Mouse (Mus musculus) inflammation-experienced regulatory T-cells, adult 6 months (primary cell): ENCODE measurements around the gene Cd300lg. TPM values are rescaled to one million over a fixed set of nuclear protein-coding genes. Genes with fewer than 3 reads are reported as not detected.

Experiments
- ATAC-seq: one replicate; pipeline ENCODE4 v1.8.0; 2017
- polyA plus RNA-seq, 3 experiments: library from polyadenylated mRNA; unstranded; fragments of 100-300 nt; shearing (Covaris generic); gene quantifications; one replicate each; pipeline ENCODE4 v1.2.1; 2017

Cd300lg gene
- polyA plus RNA-seq, 3 experiments from 2014 or later = 0.14 TPM; not detected in 2

DNA sequence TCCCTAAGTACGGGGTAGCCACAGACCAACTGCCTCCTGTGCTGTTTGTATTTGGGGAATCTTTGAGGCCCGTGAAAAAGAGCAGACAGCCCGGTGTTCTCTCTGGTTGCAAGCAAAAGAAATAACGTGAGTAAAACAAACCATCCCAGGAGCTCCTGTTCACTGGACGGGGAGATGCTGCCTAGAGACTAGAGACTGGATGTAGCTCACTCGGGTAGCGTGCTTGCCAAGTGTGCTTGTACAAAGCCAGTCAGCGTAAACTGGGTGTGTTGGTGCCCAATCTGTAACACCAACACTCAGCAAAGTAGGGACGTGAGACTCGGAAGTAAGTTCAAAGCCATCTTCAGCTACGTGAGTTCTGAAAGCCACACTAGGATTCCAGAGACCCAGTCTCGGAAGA is 11.4 kb downstream of the Cd300lg start:
- ATAC-seq = no peak

- ATAC-seq = no peak
Measured at GRCm38 (mm10) chr11:102053183-102053582, 11.9 kb downstream of the Cd300lg start.

- no peak for ATAC-seq
Measured at GRCm38 (mm10) chr11:102053847-102054246, 12.5 kb downstream of the Cd300lg start.

GRCm38 (mm10) chr11:102061236-102061940 is 20.1 kb downstream of the Cd300lg start:
- peak; percentile 54 for ATAC-seq

- no peak for ATAC-seq
Measured at GRCm38 (mm10) chr11:102061941-102062473, 20.7 kb downstream of the Cd300lg start.

GRCm38 (mm10) chr11:102063076-102063475 is 21.8 kb downstream of the Cd300lg start:
- no peak for ATAC-seq

GRCm38 (mm10) chr11:102068969-102069368 is 27.7 kb downstream of the Cd300lg start:
- no peak for ATAC-seq

DNA sequence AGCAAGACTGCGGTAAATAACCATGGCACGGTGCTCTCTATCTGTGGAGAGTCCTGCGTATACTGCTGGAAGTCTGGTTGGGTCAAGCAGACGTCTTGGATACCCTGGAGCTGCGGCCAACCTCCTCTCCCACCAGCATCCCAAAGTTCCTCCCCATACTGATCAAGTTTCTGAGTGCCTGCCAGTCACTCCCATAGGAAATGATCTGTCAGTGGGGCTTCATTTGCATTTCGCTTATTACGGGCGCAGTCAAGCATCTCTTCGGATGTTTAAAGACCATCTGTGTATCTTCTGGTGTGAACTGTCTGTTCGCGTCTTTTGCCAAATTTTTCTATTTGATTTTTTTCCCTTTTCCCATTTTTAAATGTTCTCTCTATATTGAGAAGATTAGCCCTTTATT is 28.3 kb downstream of the Cd300lg start:
- ATAC-seq = no peak

- ATAC-seq = no peak
Measured at GRCm38 (mm10) chr11:102070426-102070825, 29.1 kb downstream of the Cd300lg start.

GRCm38 (mm10) chr11:102072729-102073128 is 31.4 kb downstream of the Cd300lg start:
- ATAC-seq = no peak

GRCm38 (mm10) chr11:102073722-102074121 is 32.4 kb downstream of the Cd300lg start:
- ATAC-seq = no peak

DNA sequence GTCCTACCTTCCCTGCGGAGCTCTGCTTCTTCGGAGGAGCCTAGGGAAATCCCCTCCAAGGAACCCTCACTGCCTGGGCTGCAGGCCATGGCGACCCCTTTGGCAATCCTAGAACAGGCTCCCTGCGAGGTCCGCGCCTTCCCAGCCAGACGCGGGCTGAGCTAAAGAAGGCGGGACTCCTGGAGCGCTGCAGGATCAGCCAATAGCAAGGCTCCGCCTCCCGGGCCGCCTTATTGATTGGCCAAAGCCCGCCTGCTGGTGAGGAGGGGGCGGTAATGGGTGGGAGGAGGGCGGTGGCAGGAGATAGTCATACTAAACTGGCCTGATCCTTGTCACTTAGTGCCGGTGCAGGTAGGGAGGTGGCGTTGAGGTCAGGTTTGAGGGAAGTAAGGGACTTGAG is 41.0 kb downstream of the Cd300lg start:
- ATAC-seq = no peak

DNA sequence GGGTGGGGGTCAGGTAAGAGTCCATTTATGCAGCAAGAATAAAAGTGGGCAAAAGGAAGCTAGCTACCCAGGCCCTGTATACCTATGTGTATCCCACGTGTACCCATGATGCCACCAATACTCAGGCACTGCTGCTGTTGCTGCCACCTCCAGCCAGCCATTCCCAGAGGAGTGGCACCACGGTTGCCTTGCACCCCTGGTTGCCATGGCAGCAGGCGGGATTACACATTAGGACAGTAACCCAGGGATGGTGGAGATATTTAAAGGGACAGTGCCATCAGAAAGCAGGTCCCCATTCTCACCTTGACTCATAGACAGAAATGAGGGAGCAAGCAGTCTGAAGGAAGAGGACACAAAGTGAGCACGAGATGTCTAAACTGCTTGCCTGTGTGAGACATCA is 41.9 kb downstream of the Cd300lg start:
- no peak for ATAC-seq

DNA sequence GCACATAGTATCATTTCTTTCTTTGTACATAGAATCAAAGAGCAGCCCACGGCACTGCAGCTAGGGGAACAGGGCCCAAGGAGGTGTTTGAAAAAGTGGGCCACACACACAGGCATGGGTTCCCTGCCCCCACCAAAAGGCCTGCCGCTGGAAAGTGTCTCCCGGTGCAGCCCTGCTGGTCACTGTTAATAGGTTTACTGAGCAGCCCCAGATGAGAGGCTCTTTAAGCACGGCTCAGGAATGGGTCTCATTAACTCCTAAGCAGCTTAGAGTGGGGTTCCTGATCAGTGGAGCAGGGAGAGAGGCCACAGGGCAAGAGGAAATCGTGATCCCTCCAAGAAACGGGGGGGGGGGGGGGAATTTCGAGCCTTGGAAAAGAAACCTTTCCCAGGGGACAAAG is 42.9 kb downstream of the Cd300lg start:
- ATAC-seq = no peak

DNA sequence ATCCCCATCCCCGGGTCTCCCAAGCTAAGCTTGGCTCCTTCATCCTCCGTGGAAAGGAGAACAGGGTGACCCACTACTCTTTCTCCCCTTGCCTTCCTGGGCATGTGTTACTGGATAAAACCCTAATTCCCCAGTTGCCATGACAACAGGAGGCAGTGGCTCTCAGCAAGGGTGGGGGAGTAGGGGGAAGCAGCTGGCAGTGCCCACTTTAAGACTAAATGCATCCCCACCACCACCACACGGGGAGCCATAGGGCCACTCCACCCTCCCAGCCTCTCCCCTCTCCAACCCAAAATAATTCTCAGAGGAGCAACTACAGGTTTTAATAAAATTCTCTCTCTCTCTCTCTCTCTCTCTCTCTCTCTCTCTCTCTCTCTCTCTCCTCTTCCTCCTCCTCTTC is 45.0 kb downstream of the Cd300lg start:
- no peak for ATAC-seq

GRCm38 (mm10) chr11:102087081-102087751 is 45.9 kb downstream of the Cd300lg start:
- ATAC-seq = peak; percentile 84

DNA sequence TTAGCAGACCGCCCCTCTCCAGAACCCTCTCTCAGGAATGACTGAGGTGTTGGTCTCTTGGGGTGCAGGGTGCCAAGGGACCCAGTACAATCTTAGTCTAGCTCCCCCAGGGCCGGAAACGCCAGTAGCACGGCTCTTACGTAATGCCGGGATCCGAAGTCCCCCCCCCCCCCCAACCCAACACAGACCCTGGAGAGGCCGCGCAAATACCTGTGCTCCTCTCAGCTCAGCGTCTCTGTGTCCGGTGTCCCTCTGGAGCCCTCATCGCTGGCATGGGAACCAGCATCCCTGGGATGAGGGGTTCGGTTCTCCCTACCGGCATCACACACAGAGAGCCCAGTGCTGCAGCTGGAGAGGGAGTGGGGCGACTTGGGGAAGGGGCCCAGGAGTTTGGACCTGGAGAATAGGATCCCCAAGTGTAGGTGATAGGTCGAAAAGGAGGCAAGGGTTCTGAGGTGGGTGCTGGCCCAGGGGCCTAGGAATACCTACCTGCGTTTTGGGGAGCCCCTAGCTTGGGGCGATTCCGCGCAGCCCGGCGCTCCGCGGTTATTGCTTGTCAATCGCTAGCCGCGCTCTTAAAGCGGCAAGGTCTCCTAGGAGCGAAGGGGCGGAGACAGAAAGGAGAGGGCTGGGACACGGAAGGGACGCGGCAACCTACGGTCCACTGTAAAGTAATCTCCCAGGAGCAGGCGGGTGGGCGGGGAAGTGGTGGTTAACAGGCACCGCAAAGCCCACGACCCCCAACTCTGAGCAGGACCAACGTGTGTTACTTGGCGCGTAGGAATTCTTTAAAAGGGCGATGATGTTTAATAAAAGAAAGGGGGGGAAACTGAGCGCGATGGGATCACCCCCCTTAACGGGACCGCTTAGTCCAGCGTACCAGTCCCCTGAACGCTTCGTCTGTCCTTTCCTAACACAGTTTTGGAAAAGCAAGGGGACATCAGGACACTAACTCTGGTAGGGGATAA is 46.9 kb downstream of the Cd300lg start, which contains the start of gene Mpp2:
Gene Mpp2 (minus strand): TSS at position 585 of the 968 bp plus-strand sequence.
- ATAC-seq = peak; percentile 12

DNA sequence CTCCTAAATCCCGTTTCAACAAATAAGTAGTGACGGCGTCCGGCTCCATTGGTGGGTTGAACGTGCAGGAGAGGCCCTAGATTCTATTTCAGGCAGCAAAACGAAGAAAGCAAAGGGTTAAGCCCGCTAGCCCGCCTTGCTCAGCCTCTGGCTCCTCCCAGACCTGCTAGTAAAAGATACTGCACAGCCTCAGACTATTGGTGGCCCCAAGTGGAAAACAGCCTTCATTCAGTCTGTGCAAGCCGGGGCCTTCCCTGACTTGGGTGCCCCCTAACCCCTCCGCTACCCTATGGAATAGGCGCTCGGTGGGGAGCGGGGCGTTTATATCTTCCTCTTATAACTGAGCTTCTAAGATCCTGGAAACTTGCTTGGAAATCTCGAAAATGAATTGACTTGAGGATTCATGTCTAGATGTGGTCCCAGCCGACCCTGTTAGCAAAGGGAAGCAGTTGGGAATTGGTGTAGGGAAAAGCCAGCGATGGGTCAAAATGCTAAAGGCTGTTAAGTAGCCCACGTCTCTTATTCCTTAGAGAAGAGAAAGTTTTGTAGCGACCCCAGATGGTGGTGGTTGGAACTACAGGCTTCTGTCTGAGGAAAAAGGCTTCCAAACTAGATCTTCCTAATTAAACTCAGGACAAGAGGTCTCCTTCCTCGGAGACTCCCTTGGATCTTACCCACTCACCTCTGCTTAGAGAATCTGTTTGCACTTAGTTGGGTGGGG is 47.9 kb downstream of the Cd300lg start:
- peak; percentile 46 for ATAC-seq

- no peak for ATAC-seq
Measured at GRCm38 (mm10) chr11:102095676-102096075, 54.4 kb downstream of the Cd300lg start.

- ATAC-seq = no peak
Measured at GRCm38 (mm10) chr11:102096446-102096845, 55.1 kb downstream of the Cd300lg start.

DNA sequence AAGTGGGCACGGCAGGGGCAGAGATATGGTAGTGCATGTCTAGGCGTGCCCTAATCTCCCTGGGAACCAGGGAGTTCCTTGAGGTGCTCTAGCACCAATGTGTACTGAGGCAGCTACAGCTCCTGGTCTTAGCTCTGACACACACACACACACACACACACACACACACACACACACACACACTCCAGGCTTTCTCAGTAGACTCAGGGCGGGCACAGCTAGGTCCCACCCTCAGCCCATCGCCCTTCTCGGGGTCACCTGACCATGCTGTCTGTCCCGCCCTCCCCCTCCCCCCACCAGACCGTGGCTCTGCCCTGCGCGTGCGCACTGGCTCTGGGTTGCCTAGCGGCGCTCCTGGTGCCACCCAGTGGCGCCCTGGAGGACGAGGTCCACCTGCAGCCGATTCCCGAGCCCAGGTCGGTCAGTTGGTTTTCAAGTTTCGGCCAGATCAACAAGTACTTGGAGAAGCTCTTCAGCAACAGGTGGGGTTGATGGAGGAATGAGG is 55.6 kb downstream of the Cd300lg start:
- ATAC-seq = no peak

DNA sequence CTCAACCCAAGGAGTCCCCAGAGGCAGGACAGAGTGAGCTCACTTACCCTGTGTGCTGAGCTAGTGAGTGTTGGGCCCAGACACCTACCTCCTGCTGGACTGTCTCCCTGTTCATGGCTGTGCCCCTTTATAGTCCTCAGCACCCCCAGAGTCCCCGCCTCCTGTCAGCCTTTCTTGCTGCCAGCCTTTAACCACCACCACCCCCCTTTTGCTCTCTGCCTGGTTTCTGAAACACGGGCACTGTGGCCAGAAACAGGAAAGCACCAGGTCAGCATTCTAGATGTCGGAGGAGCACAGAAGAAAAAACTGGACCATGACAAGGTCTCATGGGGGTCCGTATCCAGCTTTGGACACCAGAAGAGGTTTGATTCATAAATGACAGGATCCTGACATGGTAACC is 59.9 kb downstream of the Cd300lg start, which contains the start of gene Ppy:
Gene Ppy (minus strand): TSS at position 101 of the 400 bp plus-strand sequence.
- no peak for ATAC-seq
